Mouse (Mus musculus): ENCODE measurements around the gene Gm10273. TPM values are rescaled to one million over a fixed set of nuclear protein-coding genes. Genes with fewer than 3 reads are reported as not detected.
"Not testable (repeated sequence)": the region's sequence is repeated elsewhere in the genome, so short reads cannot be mapped to it uniquely, and the experiment has no call there.

Gene Gm10273
- polyA plus RNA-seq, 1 experiment, result 10.3 TPM

GRCm38 (mm10) chr10:59377906-59378305, 17.5 kb upstream of the Gm10273 start:
- Histone ChIP-seq H3K36me3 (ENCODE audit: control insufficient read depth, insufficient read depth) (peaks cover 35% of the 10 kb centered on the region), H3K4me3 (no peak overlapping the region), H3ac (ENCODE audit: control insufficient read depth, insufficient read length) (no peak overlapping the region), H3K4me2 (ENCODE audit: low read depth) (no peak overlapping the region), H3K79me2 (ENCODE audit: control insufficient read depth, insufficient read depth) (no peaks in the 10 kb centered on the region), H3K27me3 (ENCODE audit: control insufficient read depth, insufficient read depth, insufficient read length) (no peaks in the 10 kb centered on the region)
- TF ChIP-seq POLR2AphosphoS2 (IDR thresholded peaks at IDR 0.05; ENCODE audit: insufficient read length, low read depth) (no peak), MAX (IDR thresholded peaks at IDR 0.05; ENCODE audit: low read depth) (no peak), TCF3 (IDR thresholded peaks at IDR 0.05; ENCODE audit: insufficient read length, low read depth) (no peak), USF1 (IDR thresholded peaks at IDR 0.05; ENCODE audit: low read depth) (no peak), POLR2A (IDR thresholded peaks at IDR 0.05; ENCODE audit: insufficient read length, low read depth) (no peak), MYOG (IDR thresholded peaks at IDR 0.05; ENCODE audit: control insufficient read depth in 1 of 3, insufficient read depth in 1 of 3, insufficient read length in 2 of 3, low read depth in 2 of 3) (no peak), SRF (IDR thresholded peaks at IDR 0.05; ENCODE audit: control insufficient read depth, insufficient read length, low read depth) (no peak), E2F4 (IDR thresholded peaks at IDR 0.05; ENCODE audit: insufficient read depth) (no peak), MYOD1 (IDR thresholded peaks at IDR 0.05; ENCODE audit: control insufficient read depth in 1 of 3, insufficient read length in 2 of 3, low read depth in 2 of 3) (no peak), REST (IDR thresholded peaks at IDR 0.05; ENCODE audit: insufficient read depth, insufficient read length) (no peak), TCF12 (IDR thresholded peaks at IDR 0.05; ENCODE audit: insufficient read depth, poor library complexity, severe bottlenecking) (no peak), CEBPB (IDR thresholded peaks at IDR 0.05; ENCODE audit: insufficient read depth, poor library complexity, severe bottlenecking) (no peak)

GRCm38 (mm10) chr10:59378728-59379127, 16.7 kb upstream of the Gm10273 start:
- peaks cover 27% of the 10 kb centered on the region for H3K36me3 ChIP-seq (ENCODE audit: control insufficient read depth, insufficient read depth)
- TF ChIP-seq MAX (IDR thresholded peaks at IDR 0.05; ENCODE audit: low read depth), result no peak
- no peak for TF ChIP-seq E2F4 (IDR thresholded peaks at IDR 0.05; ENCODE audit: insufficient read depth)
- TF ChIP-seq POLR2AphosphoS2 (IDR thresholded peaks at IDR 0.05; ENCODE audit: insufficient read length, low read depth), result no peak
- TF ChIP-seq TCF12 (IDR thresholded peaks at IDR 0.05; ENCODE audit: insufficient read depth, poor library complexity, severe bottlenecking), result no peak
- TF ChIP-seq CEBPB (IDR thresholded peaks at IDR 0.05; ENCODE audit: insufficient read depth, poor library complexity, severe bottlenecking), result no peak
- no peak for TF ChIP-seq TCF3 (IDR thresholded peaks at IDR 0.05; ENCODE audit: insufficient read length, low read depth)
- TF ChIP-seq POLR2A (IDR thresholded peaks at IDR 0.05; ENCODE audit: insufficient read length, low read depth), result no peak
- TF ChIP-seq SRF (IDR thresholded peaks at IDR 0.05; ENCODE audit: control insufficient read depth, insufficient read length, low read depth), result no peak
- TF ChIP-seq REST (IDR thresholded peaks at IDR 0.05; ENCODE audit: insufficient read depth, insufficient read length), result no peak
- H3ac ChIP-seq (ENCODE audit: control insufficient read depth, insufficient read length), result no peak overlapping the region
- H3K4me3 ChIP-seq, result no peak overlapping the region
- H3K4me2 ChIP-seq (ENCODE audit: low read depth), result no peak overlapping the region
- H3K27me3 ChIP-seq (ENCODE audit: control insufficient read depth, insufficient read depth, insufficient read length), result no peaks in the 10 kb centered on the region
- H3K79me2 ChIP-seq (ENCODE audit: control insufficient read depth, insufficient read depth), result no peaks in the 10 kb centered on the region

GRCm38 (mm10) chr10:59379927-59380326, 15.5 kb upstream of the Gm10273 start:
- Histone ChIP-seq H3K27me3 (ENCODE audit: control insufficient read depth, insufficient read depth, insufficient read length) (no peaks in the 10 kb centered on the region), H3K36me3 (ENCODE audit: control insufficient read depth, insufficient read depth) (peaks cover 15% of the 10 kb centered on the region), H3ac (ENCODE audit: control insufficient read depth, insufficient read length) (no peak overlapping the region), H3K4me3 (no peak overlapping the region), H3K79me2 (ENCODE audit: control insufficient read depth, insufficient read depth) (no peaks in the 10 kb centered on the region), H3K4me2 (ENCODE audit: low read depth) (no peak overlapping the region)
- TF ChIP-seq MYOG (IDR thresholded peaks at IDR 0.05; ENCODE audit: control insufficient read depth in 1 of 3, insufficient read depth in 1 of 3, insufficient read length in 2 of 3, low read depth in 2 of 3) (no peak), POLR2A (IDR thresholded peaks at IDR 0.05; ENCODE audit: insufficient read length, low read depth) (no peak), POLR2AphosphoS2 (IDR thresholded peaks at IDR 0.05; ENCODE audit: insufficient read length, low read depth) (no peak), TCF12 (IDR thresholded peaks at IDR 0.05; ENCODE audit: insufficient read depth, poor library complexity, severe bottlenecking) (no peak), REST (IDR thresholded peaks at IDR 0.05; ENCODE audit: insufficient read depth, insufficient read length) (no peak), MAX (IDR thresholded peaks at IDR 0.05; ENCODE audit: low read depth) (no peak), TCF3 (IDR thresholded peaks at IDR 0.05; ENCODE audit: insufficient read length, low read depth) (no peak), SRF (IDR thresholded peaks at IDR 0.05; ENCODE audit: control insufficient read depth, insufficient read length, low read depth) (no peak), E2F4 (IDR thresholded peaks at IDR 0.05; ENCODE audit: insufficient read depth) (no peak), MYOD1 (IDR thresholded peaks at IDR 0.05; ENCODE audit: control insufficient read depth in 1 of 3, insufficient read length in 2 of 3, low read depth in 2 of 3) (no peak), USF1 (IDR thresholded peaks at IDR 0.05; ENCODE audit: low read depth) (no peak), CEBPB (IDR thresholded peaks at IDR 0.05; ENCODE audit: insufficient read depth, poor library complexity, severe bottlenecking) (no peak)

- no peak for TF ChIP-seq MAX (IDR thresholded peaks at IDR 0.05; ENCODE audit: low read depth)
- no peak for TF ChIP-seq CEBPB (IDR thresholded peaks at IDR 0.05; ENCODE audit: insufficient read depth, poor library complexity, severe bottlenecking)
- no peak for TF ChIP-seq E2F4 (IDR thresholded peaks at IDR 0.05; ENCODE audit: insufficient read depth)
- no peak for TF ChIP-seq REST (IDR thresholded peaks at IDR 0.05; ENCODE audit: insufficient read depth, insufficient read length)
- no peak for TF ChIP-seq SRF (IDR thresholded peaks at IDR 0.05; ENCODE audit: control insufficient read depth, insufficient read length, low read depth)
- TF ChIP-seq POLR2A (IDR thresholded peaks at IDR 0.05; ENCODE audit: insufficient read length, low read depth), result no peak
- no peak for TF ChIP-seq MYOG (IDR thresholded peaks at IDR 0.05; ENCODE audit: control insufficient read depth in 1 of 3, insufficient read depth in 1 of 3, insufficient read length in 2 of 3, low read depth in 2 of 3)
- Histone ChIP-seq H3ac (ENCODE audit: control insufficient read depth, insufficient read length) (no peak overlapping the region), H3K4me2 (ENCODE audit: low read depth) (no peak overlapping the region), H3K79me2 (ENCODE audit: control insufficient read depth, insufficient read depth) (no peaks in the 10 kb centered on the region), H3K36me3 (ENCODE audit: control insufficient read depth, insufficient read depth) (peaks cover 10% of the 10 kb centered on the region), H3K27me3 (ENCODE audit: control insufficient read depth, insufficient read depth, insufficient read length) (no peaks in the 10 kb centered on the region), H3K4me3 (no peak overlapping the region)
Observed at GRCm38 (mm10) chr10:59380411-59380821, 15.0 kb upstream of the Gm10273 start.

- not testable (repeated sequence) for H3K79me2 ChIP-seq (ENCODE audit: control insufficient read depth, insufficient read depth); H3K36me3 ChIP-seq (ENCODE audit: control insufficient read depth, insufficient read depth); H3K4me2 ChIP-seq (ENCODE audit: low read depth); H3ac ChIP-seq (ENCODE audit: control insufficient read depth, insufficient read length); H3K4me3 ChIP-seq; H3K27me3 ChIP-seq (ENCODE audit: control insufficient read depth, insufficient read depth, insufficient read length)
Observed at GRCm38 (mm10) chr10:59381563-59381962, 13.9 kb upstream of the Gm10273 start.

Measured in myocyte (in vitro differentiated cells).